Mouse (Mus musculus): ENCODE results near the gene Cadps. TPM values are rescaled to one million over a fixed set of nuclear protein-coding genes. Genes with fewer than 3 reads are reported as not detected.

The Cadps gene
- polyA plus RNA-seq, 1 experiment from 2014 or later, result 12.1 TPM

- no peak for DNase-seq (ENCODE audit: low spot score)
- Histone ChIP-seq H3K9ac (ENCODE audit: low read length) (no peak overlapping the region), H3K4me3 (ENCODE audit: low read depth, low read length) (no peak overlapping the region), H3K27me3 (ENCODE audit: control insufficient read depth, insufficient read depth, low read length) (no peaks in the 10 kb centered on the region), H3K36me3 (ENCODE audit: control insufficient read depth, insufficient read depth, low read length) (no peaks in the 10 kb centered on the region), H3K9me3 (ENCODE audit: control insufficient read depth, low read length) (no peaks in the 10 kb centered on the region), H3K27ac (ENCODE audit: low read depth, low read length) (no peak overlapping the region), H3K4me1 (replicated peaks; ENCODE audit: control insufficient read depth, insufficient read depth, low read length) (0 out of 2 replicates have a peak, but pooled peaks cover 2% of the 10 kb centered on the region), H3K4me2 (ENCODE audit: low read depth, low read length, severe bottlenecking) (no peak overlapping the region)
- no peak for ATAC-seq (replicated peaks; ENCODE audit: low FRiP score)
- 90% methylated on average over 4 of the region's 4 CpGs for WGBS
Measured at GRCm38 (mm10) chr14:12462206-12462605, 360.7 kb downstream of the Cadps start.

GRCm38 (mm10) chr14:12459700-12460099 lies 363.2 kb downstream of the Cadps start:
- Histone ChIP-seq H3K4me1 (replicated peaks; ENCODE audit: control insufficient read depth, insufficient read depth, low read length) (0 out of 2 replicates have a peak, but pooled peaks cover 4% of the 10 kb centered on the region), H3K9me3 (ENCODE audit: control insufficient read depth, low read length) (no peaks in the 10 kb centered on the region), H3K9ac (ENCODE audit: low read length) (no peak overlapping the region), H3K27ac (ENCODE audit: low read depth, low read length) (no peak overlapping the region), H3K36me3 (ENCODE audit: control insufficient read depth, insufficient read depth, low read length) (no peaks in the 10 kb centered on the region), H3K4me2 (ENCODE audit: low read depth, low read length, severe bottlenecking) (no peak overlapping the region), H3K4me3 (ENCODE audit: low read depth, low read length) (no peak overlapping the region), H3K27me3 (ENCODE audit: control insufficient read depth, insufficient read depth, low read length) (no peaks in the 10 kb centered on the region)
- WGBS, result 63% methylated on average over 7 of the region's 7 CpGs
- DNase-seq (ENCODE audit: low spot score), result no peak
- no peak for ATAC-seq (replicated peaks; ENCODE audit: low FRiP score)

GRCm38 (mm10) chr14:12455064-12455591 lies 367.8 kb downstream of the Cadps start:
- ATAC-seq (replicated peaks; ENCODE audit: low FRiP score) (no peak), DNase-seq (ENCODE audit: low spot score) (no peak)
- Histone ChIP-seq H3K9me3 (ENCODE audit: control insufficient read depth, low read length) (no peaks in the 10 kb centered on the region), H3K36me3 (ENCODE audit: control insufficient read depth, insufficient read depth, low read length) (no peaks in the 10 kb centered on the region), H3K27me3 (ENCODE audit: control insufficient read depth, insufficient read depth, low read length) (no peaks in the 10 kb centered on the region), H3K27ac (ENCODE audit: low read depth, low read length) (no peak overlapping the region), H3K4me3 (ENCODE audit: low read depth, low read length) (no peak overlapping the region), H3K9ac (ENCODE audit: low read length) (no peak overlapping the region), H3K4me1 (replicated peaks; ENCODE audit: control insufficient read depth, insufficient read depth, low read length) (0 out of 2 replicates have a peak, but pooled peaks cover 4% of the 10 kb centered on the region), H3K4me2 (ENCODE audit: low read depth, low read length, severe bottlenecking) (no peak overlapping the region)
- 71% methylated on average over 8 of the region's 8 CpGs for WGBS

GRCm38 (mm10) chr14:12450807-12451206 lies 372.1 kb downstream of the Cadps start:
- no peak for ATAC-seq (replicated peaks; ENCODE audit: low FRiP score)
- H3K9me3 ChIP-seq (ENCODE audit: control insufficient read depth, low read length), result no peaks in the 10 kb centered on the region
- 77% methylated on average over 3 of the region's 3 CpGs for WGBS

GRCm38 (mm10) chr14:12448883-12449282 lies 374.0 kb downstream of the Cadps start:
- 92% methylated on average over 6 of the region's 6 CpGs for WGBS
- ATAC-seq (replicated peaks; ENCODE audit: low FRiP score) (no peak), DNase-seq (ENCODE audit: low spot score) (no peak)

More at GRCm38 (mm10) chr14:12450807-12451206, 372.1 kb downstream of the Cadps start:
- H3K4me2 ChIP-seq (ENCODE audit: low read depth, low read length, severe bottlenecking), result no peak overlapping the region
- H3K27me3 ChIP-seq (ENCODE audit: control insufficient read depth, insufficient read depth, low read length), result no peaks in the 10 kb centered on the region
- H3K27ac ChIP-seq (ENCODE audit: low read depth, low read length), result no peak overlapping the region
- 0 out of 2 replicates have a peak, but pooled peaks cover 2% of the 10 kb centered on the region for H3K4me1 ChIP-seq (replicated peaks; ENCODE audit: control insufficient read depth, insufficient read depth, low read length)
- no peak for DNase-seq (ENCODE audit: low spot score)
- no peak overlapping the region for H3K4me3 ChIP-seq (ENCODE audit: low read depth, low read length)
- H3K9ac ChIP-seq (ENCODE audit: low read length), result no peak overlapping the region
- H3K36me3 ChIP-seq (ENCODE audit: control insufficient read depth, insufficient read depth, low read length), result no peaks in the 10 kb centered on the region

GRCm38 (mm10) chr14:12441019-12441418 lies 381.9 kb downstream of the Cadps start:
- 0 out of 2 replicates have a peak, but pooled peaks cover 2% of the 10 kb centered on the region for H3K4me1 ChIP-seq (replicated peaks; ENCODE audit: control insufficient read depth, insufficient read depth, low read length)
- 31% methylated on average over 2 of the region's 2 CpGs for WGBS

More at GRCm38 (mm10) chr14:12448883-12449282, 374.0 kb downstream of the Cadps start:
- Histone ChIP-seq H3K36me3 (ENCODE audit: control insufficient read depth, insufficient read depth, low read length) (no peaks in the 10 kb centered on the region), H3K9me3 (ENCODE audit: control insufficient read depth, low read length) (no peaks in the 10 kb centered on the region), H3K27me3 (ENCODE audit: control insufficient read depth, insufficient read depth, low read length) (no peaks in the 10 kb centered on the region), H3K27ac (ENCODE audit: low read depth, low read length) (no peak overlapping the region), H3K9ac (ENCODE audit: low read length) (no peak overlapping the region), H3K4me1 (replicated peaks; ENCODE audit: control insufficient read depth, insufficient read depth, low read length) (no peaks in the 10 kb centered on the region), H3K4me3 (ENCODE audit: low read depth, low read length) (no peak overlapping the region), H3K4me2 (ENCODE audit: low read depth, low read length, severe bottlenecking) (no peak overlapping the region)

GRCm38 (mm10) chr14:12437976-12438375 lies 384.9 kb downstream of the Cadps start:
- Histone ChIP-seq H3K27ac (ENCODE audit: low read depth, low read length) (no peak overlapping the region), H3K4me2 (ENCODE audit: low read depth, low read length, severe bottlenecking) (no peak overlapping the region), H3K4me3 (ENCODE audit: low read depth, low read length) (no peak overlapping the region), H3K9me3 (ENCODE audit: control insufficient read depth, low read length) (no peaks in the 10 kb centered on the region), H3K4me1 (replicated peaks; ENCODE audit: control insufficient read depth, insufficient read depth, low read length) (0 out of 2 replicates have a peak, but pooled peaks cover 2% of the 10 kb centered on the region), H3K9ac (ENCODE audit: low read length) (no peak overlapping the region), H3K36me3 (ENCODE audit: control insufficient read depth, insufficient read depth, low read length) (no peaks in the 10 kb centered on the region), H3K27me3 (ENCODE audit: control insufficient read depth, insufficient read depth, low read length) (no peaks in the 10 kb centered on the region)
- DNase-seq (ENCODE audit: low spot score) (no peak), ATAC-seq (replicated peaks; ENCODE audit: low FRiP score) (no peak)
- WGBS, result 89% methylated on average over 4 of the region's 4 CpGs

More at GRCm38 (mm10) chr14:12441019-12441418, 381.9 kb downstream of the Cadps start:
- ATAC-seq (replicated peaks; ENCODE audit: low FRiP score) (peak; percentile 49; the same call in 1 of the 2 replicates), DNase-seq (ENCODE audit: low spot score) (peak; percentile 59)
- Histone ChIP-seq H3K4me3 (ENCODE audit: low read depth, low read length) (no peak overlapping the region), H3K4me2 (ENCODE audit: low read depth, low read length, severe bottlenecking) (no peak overlapping the region), H3K27me3 (ENCODE audit: control insufficient read depth, insufficient read depth, low read length) (no peaks in the 10 kb centered on the region), H3K36me3 (ENCODE audit: control insufficient read depth, insufficient read depth, low read length) (no peaks in the 10 kb centered on the region), H3K9ac (ENCODE audit: low read length) (no peak overlapping the region), H3K27ac (ENCODE audit: low read depth, low read length) (no peak overlapping the region), H3K9me3 (ENCODE audit: control insufficient read depth, low read length) (no peaks in the 10 kb centered on the region)

DNA sequence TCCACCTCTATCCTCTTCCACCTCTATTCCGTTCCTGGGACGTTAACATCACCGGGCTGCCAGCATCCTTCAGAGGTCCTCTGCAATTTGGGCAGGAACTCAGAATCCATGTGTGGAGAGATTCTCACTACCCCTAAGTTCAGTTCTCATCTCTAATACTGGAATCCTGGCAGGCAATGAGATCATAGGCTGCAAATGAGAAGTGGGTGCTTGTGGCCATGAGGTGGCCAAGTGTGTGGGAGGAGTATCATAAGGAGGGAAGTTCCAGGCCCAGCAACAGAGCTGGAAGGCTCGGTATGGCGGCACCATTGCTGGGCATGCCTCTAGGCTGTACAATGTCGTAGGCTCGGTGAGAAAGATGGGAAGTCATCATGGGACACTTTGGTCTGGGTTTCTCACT lies 385.5 kb downstream of the Cadps start:
- no peak overlapping the region for H3K27ac ChIP-seq (ENCODE audit: low read depth, low read length)
- no peak overlapping the region for H3K4me3 ChIP-seq (ENCODE audit: low read depth, low read length)
- no peaks in the 10 kb centered on the region for H3K9me3 ChIP-seq (ENCODE audit: control insufficient read depth, low read length)
- DNase-seq (ENCODE audit: low spot score), result no peak
- no peak for ATAC-seq (replicated peaks; ENCODE audit: low FRiP score)
- no peaks in the 10 kb centered on the region for H3K36me3 ChIP-seq (ENCODE audit: control insufficient read depth, insufficient read depth, low read length)
- no peak overlapping the region for H3K9ac ChIP-seq (ENCODE audit: low read length)
- WGBS, result 86% methylated on average over 7 of the region's 7 CpGs
- H3K4me2 ChIP-seq (ENCODE audit: low read depth, low read length, severe bottlenecking), result no peak overlapping the region
- H3K4me1 ChIP-seq (replicated peaks; ENCODE audit: control insufficient read depth, insufficient read depth, low read length), result 0 out of 2 replicates have a peak, but pooled peaks cover 2% of the 10 kb centered on the region
- no peaks in the 10 kb centered on the region for H3K27me3 ChIP-seq (ENCODE audit: control insufficient read depth, insufficient read depth, low read length)

- no peak overlapping the region for H3K4me3 ChIP-seq (ENCODE audit: low read depth, low read length)
- WGBS, result 90% methylated on average over 14 of the region's 14 CpGs
- 0 out of 2 replicates have a peak, but pooled peaks cover 1% of the 10 kb centered on the region for H3K4me1 ChIP-seq (replicated peaks; ENCODE audit: control insufficient read depth, insufficient read depth, low read length)
- H3K9me3 ChIP-seq (ENCODE audit: control insufficient read depth, low read length), result no peaks in the 10 kb centered on the region
- DNase-seq (ENCODE audit: low spot score), result no peak
- no peak for ATAC-seq (replicated peaks; ENCODE audit: low FRiP score)
- H3K9ac ChIP-seq (ENCODE audit: low read length), result no peak overlapping the region
- no peaks in the 10 kb centered on the region for H3K36me3 ChIP-seq (ENCODE audit: control insufficient read depth, insufficient read depth, low read length)
- no peak overlapping the region for H3K4me2 ChIP-seq (ENCODE audit: low read depth, low read length, severe bottlenecking)
- no peak overlapping the region for H3K27ac ChIP-seq (ENCODE audit: low read depth, low read length)
- H3K27me3 ChIP-seq (ENCODE audit: control insufficient read depth, insufficient read depth, low read length), result no peaks in the 10 kb centered on the region
Measured at GRCm38 (mm10) chr14:12436903-12437368, 385.9 kb downstream of the Cadps start.
